Mouse (Mus musculus): Measurements from ENCODE around the gene Rbm25. TPM values are rescaled to one million over a fixed set of nuclear protein-coding genes. Genes with fewer than 3 reads are reported as not detected.

The Rbm25 gene
- polyA plus RNA-seq, 1 experiment from 2014 or later = 301 TPM

DNA sequence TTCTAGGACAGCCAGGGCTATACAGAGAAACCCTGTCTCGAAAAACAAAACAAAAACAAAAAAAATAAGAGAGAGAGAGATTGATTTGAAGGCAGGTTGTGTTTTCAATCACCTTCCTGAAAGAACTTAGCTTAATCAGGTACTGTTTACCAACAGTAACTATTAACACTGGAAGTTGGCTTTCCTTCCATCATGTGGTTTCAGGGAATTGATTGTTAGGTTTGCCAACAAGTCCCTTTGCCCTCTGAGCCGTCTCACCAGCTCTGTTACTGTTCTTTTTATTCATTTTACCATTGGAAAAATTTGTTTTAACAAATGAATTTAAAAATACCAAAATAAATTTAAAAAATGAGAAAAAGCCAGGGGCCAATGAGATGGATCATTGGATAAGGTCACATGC, 78.9 kb downstream of the Rbm25 start:
- Histone ChIP-seq H3K27ac (no peak overlapping the region), H3K36me3 (peaks cover 47% of the 10 kb centered on the region), H3K4me3 (replicated peaks) (no peak overlapping the region), H3K27me3 (no peaks in the 10 kb centered on the region), H3K4me1 (replicated peaks) (no peaks in the 10 kb centered on the region), H3K9ac (replicated peaks) (no peak overlapping the region), H3K9me3 (no peaks in the 10 kb centered on the region), H3K4me2 (replicated peaks) (no peak overlapping the region)
- WGBS = 94% methylated on average over 2 of the region's 2 CpGs
- ATAC-seq = no peak

DNA sequence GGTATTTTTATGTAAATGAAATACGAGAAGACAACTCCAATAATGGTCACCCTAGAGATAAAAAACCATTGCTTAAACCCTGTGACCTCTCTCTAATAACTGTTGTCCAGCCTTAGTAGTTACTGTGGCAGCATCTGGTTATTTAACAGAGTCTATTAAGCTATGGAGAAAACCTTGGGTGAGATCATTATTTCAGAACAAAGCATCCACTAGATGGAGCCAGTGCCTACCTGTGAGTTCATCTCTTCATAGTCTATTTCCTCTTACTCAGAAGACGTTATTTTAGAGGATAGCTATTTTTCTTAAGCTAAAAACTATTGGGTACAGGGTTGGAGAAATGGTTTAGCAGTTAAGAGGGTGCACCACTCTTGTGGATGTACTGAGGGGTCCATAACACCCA, 82.7 kb downstream of the Rbm25 start:
- Histone ChIP-seq H3K9ac (replicated peaks) (no peak overlapping the region), H3K27me3 (no peaks in the 10 kb centered on the region), H3K4me1 (replicated peaks) (no peaks in the 10 kb centered on the region), H3K36me3 (peaks cover 73% of the 10 kb centered on the region), H3K27ac (no peak overlapping the region), H3K9me3 (no peaks in the 10 kb centered on the region), H3K4me2 (replicated peaks) (no peak overlapping the region), H3K4me3 (replicated peaks) (no peak overlapping the region)
- no peak for ATAC-seq
- WGBS = 52% methylated on average over 2 of the region's 2 CpGs

DNA sequence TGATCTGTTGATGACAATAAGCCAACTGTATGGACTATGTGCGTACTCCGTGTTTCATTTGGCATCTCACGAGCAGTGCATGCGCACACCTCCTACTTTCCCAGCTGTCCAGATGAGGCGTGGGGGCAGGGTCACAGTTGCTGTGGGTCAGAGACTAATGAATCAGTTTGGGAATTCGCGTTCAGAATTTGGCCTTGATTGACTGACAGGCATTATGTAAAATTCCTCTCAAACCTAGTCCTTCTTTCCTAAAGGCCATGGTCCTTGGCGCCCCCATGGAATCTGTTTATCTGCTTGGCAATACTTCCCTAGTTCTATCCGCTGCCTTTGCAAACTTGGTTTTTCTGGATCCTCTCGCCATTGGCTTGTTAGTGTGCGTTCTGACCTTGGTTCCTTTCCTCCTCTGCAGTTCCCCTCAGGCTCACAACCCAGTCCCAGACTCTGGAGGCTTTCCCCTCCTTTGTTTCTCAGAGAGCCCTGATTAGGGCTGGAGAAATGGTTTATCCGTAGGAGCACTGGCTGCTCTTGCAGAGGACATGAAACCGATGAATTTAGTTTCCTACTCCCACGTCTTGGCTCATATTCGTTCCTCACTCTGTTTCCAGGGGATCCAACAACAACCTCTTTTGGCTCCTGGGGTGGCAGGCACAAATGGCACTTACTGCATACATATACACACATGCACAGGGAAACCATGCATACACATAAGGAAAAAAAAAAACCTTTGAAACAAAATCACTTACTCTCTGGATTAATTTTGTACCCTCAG, 85.6 kb downstream of the Rbm25 start:
- Histone ChIP-seq H3K9me3 (no peaks in the 10 kb centered on the region), H3K4me3 (replicated peaks) (no peak overlapping the region), H3K4me2 (replicated peaks) (no peak overlapping the region), H3K36me3 (peaks cover 85% of the 10 kb centered on the region), H3K4me1 (replicated peaks) (no peaks in the 10 kb centered on the region), H3K27ac (no peak overlapping the region), H3K27me3 (no peaks in the 10 kb centered on the region), H3K9ac (replicated peaks) (no peak overlapping the region)
- ATAC-seq = no peak
- 91% methylated on average over 15 of the region's 15 CpGs for WGBS

DNA sequence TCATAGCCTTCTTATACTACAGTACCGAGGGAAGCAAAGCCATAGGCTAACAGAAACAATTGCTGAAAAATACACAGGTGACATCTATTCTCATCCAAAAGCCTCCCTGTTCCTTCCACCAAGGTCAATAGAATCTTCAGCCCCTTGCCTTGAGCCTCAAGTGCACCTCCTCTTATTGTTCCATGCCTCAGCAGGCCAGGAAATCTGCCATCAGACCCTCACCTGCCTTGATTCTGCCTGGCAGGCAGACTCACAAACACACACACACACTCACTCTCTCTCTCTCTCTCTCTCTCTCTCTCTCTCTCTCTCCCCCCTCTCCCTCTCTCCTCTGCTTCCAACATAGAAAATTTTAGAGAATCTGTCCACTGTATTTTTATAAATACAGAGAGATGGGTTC, 88.4 kb downstream of the Rbm25 start:
- Histone ChIP-seq H3K27ac (no peak overlapping the region), H3K9ac (replicated peaks) (no peak overlapping the region), H3K9me3 (no peaks in the 10 kb centered on the region), H3K27me3 (no peaks in the 10 kb centered on the region), H3K36me3 (peaks cover 80% of the 10 kb centered on the region), H3K4me3 (replicated peaks) (no peak overlapping the region), H3K4me1 (replicated peaks) (no peaks in the 10 kb centered on the region), H3K4me2 (replicated peaks) (no peak overlapping the region)
- WGBS = 100% methylated on average over 1 of the region's 1 CpGs
- ATAC-seq = no peak

DNA sequence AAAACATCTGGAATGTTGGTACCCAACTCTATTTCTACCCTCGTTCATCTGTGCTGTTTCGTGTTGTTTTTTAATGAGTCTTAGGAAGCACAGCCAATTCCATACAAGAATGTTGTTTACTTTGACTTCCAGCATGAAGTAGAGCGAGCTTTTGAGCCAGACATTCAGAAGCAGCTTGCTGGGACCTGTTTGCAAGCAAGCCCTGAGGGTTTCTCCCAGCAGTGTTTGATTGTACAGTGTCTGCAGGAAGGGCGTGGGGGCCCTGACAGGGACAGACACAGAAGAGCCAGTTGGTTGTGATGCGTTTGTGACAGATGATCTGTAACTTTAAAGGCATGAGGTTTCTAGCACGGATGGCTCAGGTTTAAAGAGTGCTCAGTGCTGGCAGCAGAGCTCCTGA, 90.2 kb downstream of the Rbm25 start:
- Histone ChIP-seq H3K27ac (no peak overlapping the region), H3K9me3 (no peaks in the 10 kb centered on the region), H3K36me3 (peaks cover 81% of the 10 kb centered on the region), H3K27me3 (no peaks in the 10 kb centered on the region), H3K9ac (replicated peaks) (no peak overlapping the region), H3K4me3 (replicated peaks) (no peak overlapping the region), H3K4me2 (replicated peaks) (no peak overlapping the region), H3K4me1 (replicated peaks) (no peaks in the 10 kb centered on the region)
- WGBS = 79% methylated on average over 6 of the region's 6 CpGs
- ATAC-seq = no peak

DNA sequence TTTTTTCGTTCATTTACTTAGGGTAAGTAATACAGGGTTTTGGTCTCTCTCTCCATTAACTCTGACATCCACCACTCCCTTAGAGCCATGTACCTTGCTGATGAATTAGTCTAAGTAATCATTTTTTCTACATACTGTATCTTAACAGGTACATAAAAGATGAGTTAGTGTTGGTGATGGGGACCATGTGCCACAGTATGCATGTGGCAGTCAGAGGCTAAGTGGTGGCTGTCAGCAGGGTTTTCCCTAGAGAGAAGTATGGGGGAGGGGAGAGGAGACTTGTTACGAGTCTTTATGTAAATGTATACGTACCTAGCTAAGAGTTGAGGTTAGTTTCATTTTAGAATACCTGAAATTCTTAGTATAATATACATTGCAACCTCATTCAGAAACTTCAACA, 92.0 kb downstream of the Rbm25 start:
- H3K4me2 ChIP-seq (replicated peaks) = no peak overlapping the region
- no peak overlapping the region for H3K4me3 ChIP-seq (replicated peaks)
- H3K27me3 ChIP-seq = no peaks in the 10 kb centered on the region
- no peak overlapping the region for H3K27ac ChIP-seq
- H3K9ac ChIP-seq (replicated peaks) = no peak overlapping the region
- no peak for ATAC-seq
- H3K36me3 ChIP-seq = peaks cover 79% of the 10 kb centered on the region
- 81% methylated on average over 3 of the region's 3 CpGs for WGBS
- H3K4me1 ChIP-seq (replicated peaks) = no peaks in the 10 kb centered on the region
- H3K9me3 ChIP-seq = no peaks in the 10 kb centered on the region

DNA sequence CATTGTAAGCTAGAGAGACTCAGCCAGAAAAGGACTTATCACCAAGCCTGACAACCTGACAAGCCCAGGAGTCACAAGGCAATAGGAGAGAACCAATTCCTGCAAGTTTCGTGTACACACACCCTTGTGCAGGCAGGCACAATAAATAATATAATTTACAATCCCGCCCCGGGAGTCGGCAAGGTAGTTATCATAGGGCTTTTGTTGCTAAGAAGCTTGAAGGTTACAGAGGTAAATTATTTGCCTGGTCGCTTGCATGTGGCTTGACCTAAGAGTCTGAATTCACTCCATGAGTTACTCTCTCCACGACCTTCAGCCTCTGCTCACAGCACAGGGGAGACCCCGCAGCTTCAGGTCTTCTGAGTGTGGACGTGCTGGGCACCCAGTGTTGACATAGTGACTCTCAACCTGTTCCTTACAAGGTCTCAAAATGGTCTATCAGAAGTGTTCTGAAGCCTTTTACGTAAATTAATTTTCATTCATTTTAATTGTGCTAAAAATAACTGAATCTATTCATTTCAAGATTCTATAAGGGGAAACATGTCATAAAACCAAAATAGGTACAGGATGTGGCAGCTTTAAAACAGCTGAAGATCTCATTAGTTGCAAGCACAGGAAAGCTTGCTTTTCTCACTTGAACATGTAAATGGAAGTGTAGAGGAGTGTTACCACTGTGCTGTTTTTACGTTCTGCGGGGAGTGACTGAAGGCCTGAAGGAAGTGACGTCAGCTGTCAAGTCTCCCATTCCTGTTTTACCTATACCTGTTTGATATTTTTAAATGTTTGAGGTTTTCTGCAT, 95.7 kb downstream of the Rbm25 start:
- Histone ChIP-seq H3K36me3 (peaks cover 87% of the 10 kb centered on the region), H3K9ac (replicated peaks) (no peak overlapping the region), H3K9me3 (no peaks in the 10 kb centered on the region), H3K4me2 (replicated peaks) (no peak overlapping the region), H3K27ac (no peak overlapping the region), H3K27me3 (no peaks in the 10 kb centered on the region), H3K4me3 (replicated peaks) (no peak overlapping the region), H3K4me1 (replicated peaks) (no peaks in the 10 kb centered on the region)
- no peak for ATAC-seq
- WGBS = 93% methylated on average over 12 of the region's 12 CpGs

DNA sequence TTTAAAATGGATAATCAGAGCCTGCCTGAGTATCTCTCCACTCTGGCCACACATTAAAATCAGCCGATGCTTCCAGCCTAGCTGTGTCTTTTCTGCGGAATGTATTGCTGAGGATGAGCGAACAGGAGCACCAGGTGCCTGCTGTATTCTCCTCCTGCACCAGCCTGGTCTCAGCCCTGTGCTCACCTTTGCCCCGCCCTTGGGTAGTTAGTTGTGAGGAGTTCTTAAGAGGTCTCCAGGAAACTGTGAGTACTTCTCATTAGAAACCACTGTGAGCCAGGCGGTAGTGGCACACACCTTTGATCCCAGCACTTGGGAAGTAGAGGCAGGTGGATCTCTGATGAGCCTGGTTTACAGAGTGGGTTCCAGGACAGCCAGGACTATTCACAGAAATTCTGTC, 101.2 kb downstream of the Rbm25 start:
- Histone ChIP-seq H3K9ac (replicated peaks) (no peak overlapping the region), H3K27ac (no peak overlapping the region), H3K4me3 (replicated peaks) (no peak overlapping the region), H3K4me1 (replicated peaks) (no peaks in the 10 kb centered on the region), H3K36me3 (peaks cover 94% of the 10 kb centered on the region), H3K9me3 (no peaks in the 10 kb centered on the region), H3K4me2 (replicated peaks) (no peak overlapping the region), H3K27me3 (no peaks in the 10 kb centered on the region)
- no peak for ATAC-seq
- WGBS = 96% methylated on average over 5 of the region's 5 CpGs

Other genes starting within 250 kb of the Rbm25 start
- gene Dpf3, start 143.5 kb upstream of the Rbm25 start, polyA plus RNA-seq (2015; fragmentation: Nextera tagmentation; extraction: Ambion mirVana) = 25.2 and 26.9 TPM in 2 replicates
- gene Dcaf4, start 110.8 kb upstream of the Rbm25 start, polyA plus RNA-seq (2015; fragmentation: Nextera tagmentation; extraction: Ambion mirVana) = 38.0 and 39.0 TPM in 2 replicates
- gene Zfyve1, start 34.0 kb upstream of the Rbm25 start, polyA plus RNA-seq (2015; fragmentation: Nextera tagmentation; extraction: Ambion mirVana) = 33.5 and 34.6 TPM in 2 replicates
- gene Psen1, start 56.9 kb downstream of the Rbm25 start, polyA plus RNA-seq (2015; fragmentation: Nextera tagmentation; extraction: Ambion mirVana) = 71.5 and 74.3 TPM in 2 replicates
- 0.08 and 0.11 TPM in 2 replicates for gene Papln, start 132.4 kb downstream of the Rbm25 start, polyA plus RNA-seq (2015; fragmentation: Nextera tagmentation; extraction: Ambion mirVana)

Measured in midbrain, embryonic 13.5 days (tissue).